Mouse (Mus musculus) kidney, postnatal 10 days (tissue): ENCODE measurements around the gene Kcnb1.

Experiments
- DNase-seq: peaks from one replicate; pipeline ENCODE4 v3.0.0; 2021; ENCODE audit warnings: mixed read lengths

Kcnb1 gene

DNA sequence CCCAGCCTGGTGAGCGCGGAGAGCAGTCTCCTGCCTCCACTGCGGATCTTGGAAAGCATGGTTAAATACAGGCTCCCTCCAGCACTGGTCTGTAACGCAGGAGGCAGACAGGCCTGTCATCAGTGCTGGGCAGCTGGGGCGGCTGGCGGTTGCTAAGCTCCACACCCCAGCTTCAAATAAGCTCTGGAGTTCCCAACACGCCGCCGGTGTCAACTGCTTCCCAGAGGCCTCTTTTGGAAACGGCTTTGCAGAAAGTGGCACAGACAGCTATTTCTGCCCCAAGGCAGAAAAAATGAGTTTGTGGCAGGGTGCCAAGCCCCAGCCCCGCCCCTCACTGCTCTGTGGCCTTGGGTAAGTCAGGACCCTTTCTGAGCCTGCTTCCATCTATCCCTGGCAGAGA, 66.0 kb downstream of the Kcnb1 start:
- DNase-seq, result peak; percentile 61

GRCm38 (mm10) chr2:167122737-167123136, 67.2 kb downstream of the Kcnb1 start:
- peak; percentile 66 for DNase-seq

DNA sequence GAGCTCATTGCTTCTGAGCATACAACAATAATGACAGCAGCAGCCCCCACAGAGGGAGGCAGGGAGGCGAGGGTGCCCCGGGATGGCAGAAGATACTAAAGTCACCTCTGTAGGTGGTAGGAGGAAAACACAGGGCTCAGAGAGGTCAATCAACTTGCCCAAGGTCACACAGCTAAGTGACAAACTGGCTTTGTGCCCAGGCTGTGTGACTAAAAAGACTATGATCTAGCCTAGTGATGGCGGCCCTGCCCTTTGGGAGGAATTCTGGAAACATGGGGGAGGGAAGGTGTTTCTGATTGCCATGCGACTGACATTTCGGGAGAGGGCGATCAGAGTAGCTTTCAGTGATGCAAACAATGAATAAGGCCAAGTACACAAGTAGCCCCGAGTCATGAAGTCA, 68.0 kb downstream of the Kcnb1 start:
- no peak for DNase-seq

GRCm38 (mm10) chr2:167121228-167121627, 68.7 kb downstream of the Kcnb1 start:
- peak; percentile 81 for DNase-seq

GRCm38 (mm10) chr2:167120186-167120830, 69.6 kb downstream of the Kcnb1 start:
- no peak for DNase-seq

DNA sequence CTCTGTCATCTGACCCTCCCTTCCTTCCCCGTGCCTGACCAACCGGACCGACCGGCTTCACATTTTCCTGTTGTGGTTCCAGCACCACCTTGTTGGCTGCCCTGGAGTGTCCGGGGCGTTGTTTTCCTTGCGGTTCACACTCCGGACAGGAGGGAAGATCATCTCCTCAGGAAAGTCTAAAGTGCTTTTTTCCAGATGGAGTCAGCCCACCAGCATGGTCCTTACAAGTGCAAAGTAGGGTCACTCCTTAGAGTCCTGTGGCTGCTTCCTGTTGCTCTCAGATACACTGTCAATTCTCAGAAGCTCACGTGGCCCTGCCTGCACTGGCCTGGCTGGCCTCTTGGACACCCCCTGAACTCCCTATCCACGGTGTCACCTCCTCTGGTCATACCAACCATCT, 71.9 kb downstream of the Kcnb1 start:
- DNase-seq, result peak; percentile 65

DNA sequence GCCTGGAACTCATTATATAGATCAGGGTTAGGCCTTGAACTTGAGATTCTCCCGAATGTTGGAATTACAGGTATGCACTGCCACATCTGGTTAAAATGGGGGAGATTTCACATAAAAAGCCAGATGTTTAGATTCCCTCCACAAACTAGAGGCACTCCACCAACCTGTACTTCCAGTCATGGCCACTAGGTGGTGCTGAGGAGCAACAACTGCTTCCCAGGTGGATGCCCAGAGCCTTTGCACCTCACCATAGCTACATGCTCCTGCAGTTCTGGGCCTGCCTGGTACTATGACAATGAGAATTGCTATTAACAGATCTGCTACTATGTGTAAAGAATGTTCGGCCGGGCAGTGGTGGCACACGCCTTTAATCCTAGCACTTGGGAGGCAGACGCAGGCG, 77.2 kb downstream of the Kcnb1 start:
- peak; percentile 91 for DNase-seq

DNA sequence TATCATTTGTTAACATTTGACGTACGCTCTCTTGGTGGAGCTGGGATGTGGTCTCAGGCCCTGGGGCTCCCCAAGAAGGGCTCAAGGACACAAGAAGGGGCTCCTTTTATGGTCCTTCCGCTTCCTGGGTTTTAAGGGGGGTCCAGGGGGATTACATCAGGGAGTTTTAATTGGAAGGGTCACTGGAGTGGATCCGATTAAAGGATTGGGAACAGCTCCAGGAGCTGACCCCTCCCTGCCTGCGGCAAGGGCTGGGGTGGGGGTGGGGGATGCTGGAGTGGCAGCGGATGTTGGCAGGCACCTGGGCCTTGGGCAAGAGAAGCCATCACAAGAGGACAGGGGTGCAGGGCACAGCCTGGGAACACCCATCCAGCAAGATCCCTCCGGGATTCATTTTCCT, 77.7 kb downstream of the Kcnb1 start:
- DNase-seq, result peak; percentile 47

- DNase-seq, result no peak
Observed at GRCm38 (mm10) chr2:167109506-167109905, 80.4 kb downstream of the Kcnb1 start.

- DNase-seq, result peak; percentile 57
Observed at GRCm38 (mm10) chr2:167103546-167103945, 86.4 kb downstream of the Kcnb1 start.

GRCm38 (mm10) chr2:167101743-167102441, 88.1 kb downstream of the Kcnb1 start:
- DNase-seq, result peak; percentile 71

DNA sequence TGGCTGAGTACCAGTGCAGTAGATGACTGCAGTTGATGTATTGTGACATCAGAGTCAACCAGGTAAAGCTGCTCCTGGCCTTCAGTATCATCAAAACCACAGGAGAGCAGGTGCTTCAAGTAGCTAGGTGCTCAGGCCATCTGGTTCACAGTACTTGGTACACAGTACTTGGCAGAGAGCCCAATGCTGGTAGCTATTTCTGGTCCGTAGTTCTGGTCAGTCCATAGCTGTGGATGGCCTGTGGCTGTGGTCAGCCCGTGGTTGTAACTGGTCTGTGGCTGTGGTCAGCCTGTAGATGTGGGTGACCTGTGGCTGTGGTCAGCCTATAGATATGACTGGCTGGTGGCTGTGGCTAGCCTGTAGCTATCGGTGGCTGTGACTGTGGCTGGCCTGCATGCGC, 95.3 kb downstream of the Kcnb1 start:
- no peak for DNase-seq

DNA sequence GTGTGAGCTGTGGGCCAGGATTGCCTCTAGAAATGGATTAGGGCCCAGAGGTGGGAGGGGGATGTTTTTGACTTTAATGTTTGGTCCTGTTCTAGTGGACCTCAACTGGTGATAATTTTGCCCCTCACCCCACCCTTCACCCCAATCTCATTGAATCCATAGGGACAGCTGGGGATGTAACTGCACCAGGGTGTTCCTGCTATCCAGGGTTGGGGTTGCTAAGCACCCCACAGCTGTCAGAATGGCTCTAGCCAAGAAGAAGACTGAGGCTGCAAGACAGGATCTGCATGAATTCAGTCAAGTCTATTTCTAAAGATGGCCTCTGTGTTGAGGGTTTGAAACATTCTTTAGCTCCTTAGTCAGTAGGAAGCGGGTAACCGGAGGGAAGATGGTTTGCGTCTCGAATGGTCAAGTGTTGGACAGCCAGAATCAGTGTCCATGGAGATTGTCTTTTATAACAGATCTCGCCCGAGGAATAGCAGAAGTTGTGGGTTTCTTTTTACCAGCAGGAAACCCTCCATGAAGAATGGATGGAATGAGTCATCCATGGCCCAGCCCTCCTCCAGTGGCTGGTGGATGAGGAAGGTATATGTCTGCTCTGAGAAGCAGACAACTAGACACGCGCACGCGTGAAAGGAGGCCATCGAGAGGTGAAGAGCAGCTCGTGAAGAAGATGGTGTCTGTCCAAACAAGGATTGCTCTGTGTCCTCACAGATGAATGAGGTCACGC, 96.6 kb downstream of the Kcnb1 start:
- no peak for DNase-seq

DNA sequence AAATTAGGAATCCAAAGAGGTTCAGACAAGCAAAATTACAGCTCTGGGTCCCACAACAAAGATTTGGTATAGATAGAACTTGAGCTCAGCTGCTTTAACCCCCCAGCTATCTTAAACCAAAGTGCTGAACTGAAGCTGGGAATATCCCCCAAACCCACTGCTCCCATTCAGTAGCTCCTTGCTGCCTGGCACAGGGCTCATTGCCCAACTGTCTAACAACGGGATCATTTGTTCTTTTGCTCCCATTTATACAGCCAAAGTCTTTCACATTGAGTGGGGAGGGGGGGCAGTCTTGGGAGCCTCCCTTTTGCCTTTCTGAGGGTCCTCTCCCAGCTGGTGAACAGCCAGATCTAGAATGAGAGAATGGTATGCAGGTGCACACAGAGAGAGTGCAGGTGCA, 99.7 kb downstream of the Kcnb1 start:
- no peak for DNase-seq

GRCm38 (mm10) chr2:167086836-167087235, 103.1 kb downstream of the Kcnb1 start:
- DNase-seq, result no peak

DNA sequence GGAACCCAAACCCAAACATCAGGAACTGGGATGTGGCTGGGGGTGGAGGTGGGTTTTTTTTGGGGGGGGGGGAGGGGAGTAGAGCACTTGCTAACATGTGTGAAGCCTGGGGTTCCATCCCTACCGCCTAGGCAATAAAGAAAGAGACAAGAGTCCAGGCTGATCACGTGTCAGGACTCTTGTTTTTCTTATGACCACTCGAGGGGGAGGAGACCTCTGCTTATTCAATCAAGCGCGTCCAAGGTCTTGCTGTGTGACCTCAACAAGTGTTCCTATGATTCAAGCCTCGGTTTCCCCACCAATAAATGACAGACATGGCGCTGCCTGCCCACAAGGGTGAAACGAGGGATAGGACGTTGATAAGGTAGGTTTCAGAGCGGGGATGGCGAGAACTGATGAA, 103.9 kb downstream of the Kcnb1 start:
- DNase-seq, result no peak

- peak; percentile 48 for DNase-seq
Observed at GRCm38 (mm10) chr2:167081639-167082038, 108.3 kb downstream of the Kcnb1 start.

DNA sequence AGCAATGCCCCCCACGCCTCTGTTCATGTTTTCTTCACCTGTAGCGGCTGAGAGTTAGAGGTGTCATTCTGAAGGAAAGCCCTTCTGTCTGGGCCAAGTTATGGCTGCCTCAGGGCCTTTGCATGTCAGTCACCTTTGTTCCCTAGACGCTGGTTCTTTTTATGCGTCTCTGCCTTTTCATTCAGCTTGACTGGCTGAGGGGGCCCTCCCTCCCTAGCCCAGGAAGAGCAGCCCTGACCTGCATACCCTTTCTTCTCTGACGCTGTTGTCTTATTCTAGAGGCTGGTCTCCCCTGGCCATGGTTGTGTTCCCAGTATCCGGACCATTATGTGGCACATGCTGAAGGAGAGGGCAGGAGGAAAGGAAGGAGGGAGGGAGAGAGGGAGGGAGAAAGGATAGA, 108.8 kb downstream of the Kcnb1 start:
- no peak for DNase-seq

GRCm38 (mm10) chr2:167080387-167080786, 109.6 kb downstream of the Kcnb1 start:
- DNase-seq, result no peak

- no peak for DNase-seq
Observed at GRCm38 (mm10) chr2:167079535-167080257, 110.3 kb downstream of the Kcnb1 start.

- DNase-seq, result no peak
Observed at GRCm38 (mm10) chr2:167078931-167079495, 110.9 kb downstream of the Kcnb1 start.

GRCm38 (mm10) chr2:167078486-167078885, 111.5 kb downstream of the Kcnb1 start:
- DNase-seq, result no peak
